Mouse (Mus musculus) megakaryocyte, embryonic 14.5 days (primary cell): Measurements from ENCODE around the gene Vgll4.

Experiments used
- FLI1 ChIP-seq: IDR thresholded peaks from 2 replicates; pipeline ENCODE4 v1.6.1; 2012; ENCODE audit warnings: low read length, inconsistent platforms, mixed read lengths
- GATA1 ChIP-seq: IDR thresholded peaks from 3 replicates; pipeline ENCODE4 v1.6.1; 2012; ENCODE audit warnings: mixed read lengths, low read length, inconsistent platforms, borderline replicate concordance

GRCm38 (mm10) chr6:114917129-114917528 lies 52.7 kb downstream of the Vgll4 start:
- TF ChIP-seq GATA1, result no peak
- TF ChIP-seq FLI1, result no peak
